Mouse (Mus musculus): ENCODE measurements around the gene Noc4l. TPM values are rescaled to one million over a fixed set of nuclear protein-coding genes. Genes with fewer than 3 reads are reported as not detected.

Gene Noc4l
- polyA plus RNA-seq (2014; fragmentation: Nextera tagmentation; extraction: Ambion mirVana): 68.9 and 78.2 TPM in 2 replicates

GRCm38 (mm10) chr5:110652719-110653648 lies at the start of gene Noc4l, which contains the start of gene Ddx51:
Noc4l (minus strand) TSS chr5:110653417.
Ddx51 (plus strand) TSS chr5:110653451.
- ATAC-seq (replicated peaks; ENCODE audit: low FRiP score) (peak; percentile 83), DNase-seq (ENCODE audit: low spot score) (peak; percentile 98)
- Histone ChIP-seq H3K27me3 (ENCODE audit: control insufficient read depth, insufficient read depth, low read length) (no peaks in the 10 kb centered on the region), H3K4me2 (ENCODE audit: low read depth, low read length, severe bottlenecking) (peak within 1 kb of the TSS; percentile 90), H3K4me1 (replicated peaks; ENCODE audit: control insufficient read depth, insufficient read depth, low read length) (peaks cover 6% of the 10 kb centered on the region; the same call in 1 of the 2 replicates), H3K36me3 (ENCODE audit: control insufficient read depth, insufficient read depth, low read length) (peaks cover 14% of the 10 kb centered on the region), H3K9me3 (ENCODE audit: control insufficient read depth, low read length) (no peaks in the 10 kb centered on the region), H3K27ac (ENCODE audit: low read depth, low read length) (no peak within 1 kb of the TSS), H3K4me3 (ENCODE audit: low read depth, low read length) (peak within 1 kb of the TSS; percentile 99), H3K9ac (ENCODE audit: low read length) (peak within 1 kb of the TSS; percentile 92)
- 1% methylated on average over 91 of the region's 91 CpGs for WGBS

DNA sequence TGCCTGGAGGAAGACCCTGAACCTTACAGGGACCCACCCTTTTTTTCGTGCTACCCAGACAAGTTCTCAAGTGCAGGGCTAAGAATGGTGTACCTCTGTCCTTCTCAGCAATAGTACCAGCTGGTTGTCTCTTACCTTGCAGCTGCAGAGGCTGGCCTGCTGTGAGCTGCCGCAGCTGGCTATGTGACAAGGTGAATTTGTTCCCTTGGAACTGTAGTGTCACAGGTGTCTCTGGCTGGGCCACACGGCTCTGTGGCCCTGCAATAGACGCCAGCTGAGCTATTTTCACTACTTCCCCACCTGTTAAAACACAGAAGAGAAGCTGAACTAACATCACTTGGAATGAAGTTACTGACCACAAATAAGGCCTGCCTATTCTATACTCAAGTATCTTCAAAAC lies 45.4 kb upstream of the Noc4l start:
- no peaks in the 10 kb centered on the region for H3K9me3 ChIP-seq (ENCODE audit: control insufficient read depth, low read length)
- DNase-seq (ENCODE audit: low spot score) (no peak), ATAC-seq (replicated peaks; ENCODE audit: low FRiP score) (no peak)
- H3K36me3 ChIP-seq (ENCODE audit: control insufficient read depth, insufficient read depth, low read length): peaks cover 7% of the 10 kb centered on the region; the same call in 1 of the 2 replicates
- no peaks in the 10 kb centered on the region for H3K27me3 ChIP-seq (ENCODE audit: control insufficient read depth, insufficient read depth, low read length)
- H3K4me1 ChIP-seq (replicated peaks; ENCODE audit: control insufficient read depth, insufficient read depth, low read length): no peaks in the 10 kb centered on the region
- no peak overlapping the region for H3K4me2 ChIP-seq (ENCODE audit: low read depth, low read length, severe bottlenecking)
- no peak overlapping the region for H3K9ac ChIP-seq (ENCODE audit: low read length)
- 90% methylated on average over 4 of the region's 4 CpGs for WGBS
- no peak overlapping the region for H3K27ac ChIP-seq (ENCODE audit: low read depth, low read length)
- no peak overlapping the region for H3K4me3 ChIP-seq (ENCODE audit: low read depth, low read length)

GRCm38 (mm10) chr5:110682041-110682440 lies 28.8 kb upstream of the Noc4l start:
- Histone ChIP-seq H3K4me1 (replicated peaks; ENCODE audit: control insufficient read depth, insufficient read depth, low read length) (no peaks in the 10 kb centered on the region), H3K27ac (ENCODE audit: low read depth, low read length) (no peak overlapping the region), H3K9me3 (ENCODE audit: control insufficient read depth, low read length) (no peaks in the 10 kb centered on the region), H3K4me2 (ENCODE audit: low read depth, low read length, severe bottlenecking) (no peak overlapping the region), H3K36me3 (ENCODE audit: control insufficient read depth, insufficient read depth, low read length) (peaks cover 14% of the 10 kb centered on the region; the same call in 1 of the 2 replicates), H3K27me3 (ENCODE audit: control insufficient read depth, insufficient read depth, low read length) (no peaks in the 10 kb centered on the region), H3K9ac (ENCODE audit: low read length) (no peak overlapping the region), H3K4me3 (ENCODE audit: low read depth, low read length) (no peak overlapping the region)
- no peak for ATAC-seq (replicated peaks; ENCODE audit: low FRiP score)
- WGBS: 92% methylated on average over 7 of the region's 8 CpGs
- DNase-seq (ENCODE audit: low spot score): no peak

GRCm38 (mm10) chr5:110665486-110666121 lies 12.4 kb upstream of the Noc4l start:
- Histone ChIP-seq H3K27ac (ENCODE audit: low read depth, low read length) (no peak overlapping the region), H3K4me3 (ENCODE audit: low read depth, low read length) (no peak overlapping the region), H3K4me2 (ENCODE audit: low read depth, low read length, severe bottlenecking) (no peak overlapping the region), H3K9me3 (ENCODE audit: control insufficient read depth, low read length) (no peaks in the 10 kb centered on the region), H3K4me1 (replicated peaks; ENCODE audit: control insufficient read depth, insufficient read depth, low read length) (no peaks in the 10 kb centered on the region), H3K36me3 (ENCODE audit: control insufficient read depth, insufficient read depth, low read length) (peaks cover 17% of the 10 kb centered on the region), H3K27me3 (ENCODE audit: control insufficient read depth, insufficient read depth, low read length) (no peaks in the 10 kb centered on the region), H3K9ac (ENCODE audit: low read length) (no peak overlapping the region)
- DNase-seq (ENCODE audit: low spot score) (no peak), ATAC-seq (replicated peaks; ENCODE audit: low FRiP score) (no peak)
- WGBS: 75% methylated on average over 6 of the region's 6 CpGs

DNA sequence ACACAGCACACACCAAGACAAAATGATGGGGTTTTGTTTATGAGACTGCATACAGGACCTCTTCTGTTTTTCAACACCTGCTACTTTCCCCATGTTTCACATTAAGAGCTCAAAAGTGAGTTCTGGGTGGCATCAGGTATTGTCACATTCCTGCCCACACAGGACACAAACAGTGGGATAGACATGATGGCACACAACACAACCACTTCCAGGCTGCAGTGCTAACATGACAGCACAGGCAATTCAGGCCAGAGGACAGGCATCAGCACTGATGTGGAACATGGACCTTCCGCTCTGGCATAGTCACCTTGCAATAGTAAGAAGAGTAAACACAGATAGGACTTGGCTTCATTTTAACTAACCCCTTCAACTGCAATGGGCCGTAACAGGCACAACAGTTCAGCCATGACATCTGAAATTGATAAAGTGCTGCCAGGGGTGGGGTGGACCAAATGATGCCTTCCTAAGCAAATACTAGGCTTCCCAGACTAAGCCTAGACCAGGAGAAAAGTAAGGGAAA lies 11.6 kb upstream of the Noc4l start:
- ATAC-seq (replicated peaks; ENCODE audit: low FRiP score) (no peak), DNase-seq (ENCODE audit: low spot score) (no peak)
- H3K4me2 ChIP-seq (ENCODE audit: low read depth, low read length, severe bottlenecking): no peak overlapping the region
- no peaks in the 10 kb centered on the region for H3K4me1 ChIP-seq (replicated peaks; ENCODE audit: control insufficient read depth, insufficient read depth, low read length)
- H3K27ac ChIP-seq (ENCODE audit: low read depth, low read length): no peak overlapping the region
- no peak overlapping the region for H3K9ac ChIP-seq (ENCODE audit: low read length)
- no peaks in the 10 kb centered on the region for H3K9me3 ChIP-seq (ENCODE audit: control insufficient read depth, low read length)
- WGBS: 94% methylated on average over 2 of the region's 2 CpGs
- H3K36me3 ChIP-seq (ENCODE audit: control insufficient read depth, insufficient read depth, low read length): peaks cover 17% of the 10 kb centered on the region
- no peaks in the 10 kb centered on the region for H3K27me3 ChIP-seq (ENCODE audit: control insufficient read depth, insufficient read depth, low read length)
- H3K4me3 ChIP-seq (ENCODE audit: low read depth, low read length): no peak overlapping the region

GRCm38 (mm10) chr5:110664041-110664440 lies 10.8 kb upstream of the Noc4l start:
- WGBS: 85% methylated on average over 2 of the region's 2 CpGs
- no peak overlapping the region for H3K4me2 ChIP-seq (ENCODE audit: low read depth, low read length, severe bottlenecking)
- no peaks in the 10 kb centered on the region for H3K4me1 ChIP-seq (replicated peaks; ENCODE audit: control insufficient read depth, insufficient read depth, low read length)
- ATAC-seq (replicated peaks; ENCODE audit: low FRiP score) (no peak), DNase-seq (ENCODE audit: low spot score) (no peak)
- peaks cover 17% of the 10 kb centered on the region for H3K36me3 ChIP-seq (ENCODE audit: control insufficient read depth, insufficient read depth, low read length)
- H3K9ac ChIP-seq (ENCODE audit: low read length): no peak overlapping the region
- H3K9me3 ChIP-seq (ENCODE audit: control insufficient read depth, low read length): no peaks in the 10 kb centered on the region
- no peak overlapping the region for H3K27ac ChIP-seq (ENCODE audit: low read depth, low read length)
- H3K27me3 ChIP-seq (ENCODE audit: control insufficient read depth, insufficient read depth, low read length): no peaks in the 10 kb centered on the region
- H3K4me3 ChIP-seq (ENCODE audit: low read depth, low read length): no peak overlapping the region

GRCm38 (mm10) chr5:110659682-110660081 lies 6.5 kb upstream of the Noc4l start:
- no peak for ATAC-seq (replicated peaks; ENCODE audit: low FRiP score)
- Histone ChIP-seq H3K27ac (ENCODE audit: low read depth, low read length) (no peak overlapping the region), H3K9ac (ENCODE audit: low read length) (no peak overlapping the region), H3K4me2 (ENCODE audit: low read depth, low read length, severe bottlenecking) (no peak overlapping the region), H3K4me3 (ENCODE audit: low read depth, low read length) (no peak overlapping the region), H3K36me3 (ENCODE audit: control insufficient read depth, insufficient read depth, low read length) (peaks cover 21% of the 10 kb centered on the region), H3K27me3 (ENCODE audit: control insufficient read depth, insufficient read depth, low read length) (no peaks in the 10 kb centered on the region), H3K9me3 (ENCODE audit: control insufficient read depth, low read length) (no peaks in the 10 kb centered on the region), H3K4me1 (replicated peaks; ENCODE audit: control insufficient read depth, insufficient read depth, low read length) (no peaks in the 10 kb centered on the region)
- no peak for DNase-seq (ENCODE audit: low spot score)

- ATAC-seq (replicated peaks; ENCODE audit: low FRiP score) (peak; percentile 63), DNase-seq (ENCODE audit: low spot score) (peak; percentile 63)
- peaks cover 6% of the 10 kb centered on the region; the same call in 1 of the 2 replicates for H3K4me1 ChIP-seq (replicated peaks; ENCODE audit: control insufficient read depth, insufficient read depth, low read length)
- H3K9me3 ChIP-seq (ENCODE audit: control insufficient read depth, low read length): no peaks in the 10 kb centered on the region
- H3K9ac ChIP-seq (ENCODE audit: low read length): peak overlapping the region; percentile 92
- WGBS: under 1% methylated on average over 37 of the region's 37 CpGs
- no peak overlapping the region for H3K27ac ChIP-seq (ENCODE audit: low read depth, low read length)
- H3K4me2 ChIP-seq (ENCODE audit: low read depth, low read length, severe bottlenecking): peak overlapping the region; percentile 75
- H3K4me3 ChIP-seq (ENCODE audit: low read depth, low read length): peak overlapping the region; percentile 99
- H3K36me3 ChIP-seq (ENCODE audit: control insufficient read depth, insufficient read depth, low read length): peaks cover 14% of the 10 kb centered on the region
- H3K27me3 ChIP-seq (ENCODE audit: control insufficient read depth, insufficient read depth, low read length): no peaks in the 10 kb centered on the region
Measured at GRCm38 (mm10) chr5:110653686-110654085, 469 bp upstream of the Noc4l start.

Measured in forebrain, embryonic 11.5 days (tissue).